Mouse (Mus musculus) CH12.LX (cell line): ENCODE measurements around the gene Gja8. TPM values are rescaled to one million over a fixed set of nuclear protein-coding genes. Genes with fewer than 3 reads are reported as not detected.

Experiments used
- DNase-seq: peaks from one replicate; pipeline ENCODE4 v3.0.0-alpha.2; 2013; ENCODE audit errors: extremely low read depth
- H3K27ac ChIP-seq: 2 replicates; pipeline ENCODE4 v1.5.1; 2012; ENCODE audit warnings: low read depth, mild to moderate bottlenecking, control low read depth, moderate library complexity; ENCODE audit not compliant: insufficient read depth
- H3K27me3 ChIP-seq: replicated peaks from 2 replicates; pipeline ENCODE3; 2012; ENCODE audit warnings: inconsistent platforms
- H3K36me3 ChIP-seq, 2 experiments: replicated peaks in 1 of 2; 2 replicates each; pipeline versions ENCODE3 to v1.6.1; 2012; ENCODE audit warnings: inconsistent platforms in 1 of 2, low read length in 1 of 2, mild to moderate bottlenecking in 1 of 2, mixed read lengths in 1 of 2, moderate library complexity in 1 of 2; ENCODE audit not compliant: control insufficient read depth in 1 of 2, insufficient read depth in 1 of 2
- H3K4me1 ChIP-seq, 2 experiments: 2 replicates each; pipeline ENCODE4 v1.6.1; 2012; ENCODE audit warnings: inconsistent platforms in 1 of 2, moderate library complexity in 1 of 2; ENCODE audit not compliant: insufficient read depth in 2 of 2, control insufficient read depth in 1 of 2
- H3K4me2 ChIP-seq: 2 replicates; pipeline ENCODE4 v1.6.1; 2012; ENCODE audit warnings: low read depth, mild to moderate bottlenecking, control low read depth; ENCODE audit not compliant: poor library complexity, insufficient read depth, severe bottlenecking
- H3K4me3 ChIP-seq, 3 experiments: fragments of 150-350 bp in 1 of 3; sonication (generic) in 1 of 3; replicated peaks in 1 of 3; 2 replicates each; pipeline versions ENCODE3 to v1.5.1; 2011 to 2012; ENCODE audit warnings: low read depth in 2 of 3, low read length in 2 of 3, mild to moderate bottlenecking in 2 of 3, moderate library complexity in 2 of 3, control low read depth in 1 of 3, improper control_type of control experiment in 1 of 3, inconsistent platforms in 1 of 3, mixed read lengths in 1 of 3; ENCODE audit not compliant: poor library complexity in 1 of 3
- H3K79me2 ChIP-seq: replicated peaks from 2 replicates; pipeline ENCODE4 v1.6.1; 2012; ENCODE audit warnings: mild to moderate bottlenecking, moderate library complexity; ENCODE audit not compliant: control insufficient read depth, poor library complexity, insufficient read depth, severe bottlenecking; ENCODE audit errors: extremely low read depth
- H3K9ac ChIP-seq: 2 replicates; pipeline ENCODE4 v1.6.1; 2012; ENCODE audit warnings: low read depth, mild to moderate bottlenecking, control low read depth, moderate library complexity; ENCODE audit not compliant: insufficient read depth
- H3K9me3 ChIP-seq: replicated peaks from 2 replicates; pipeline ENCODE3; 2012; ENCODE audit warnings: low read length, inconsistent platforms, mixed read lengths
- BHLHE40 ChIP-seq: IDR thresholded peaks from 2 replicates; pipeline ENCODE4 v1.6.1; 2011; ENCODE audit warnings: mild to moderate bottlenecking, low read depth, low read length, improper control_type of control experiment
- CTCF ChIP-seq, 2 experiments: IDR thresholded peaks in 1 of 2; conservative IDR thresholded peaks in 1 of 2; 2 replicates each; pipeline ENCODE4 v1.5.1; 2011 to 2012; ENCODE audit warnings: low read depth in 2 of 2, low read length in 2 of 2, improper control_type of control experiment in 1 of 2, inconsistent platforms in 1 of 2, mild to moderate bottlenecking in 1 of 2, moderate library complexity in 1 of 2
- ELF1 ChIP-seq: IDR thresholded peaks from 2 replicates; pipeline ENCODE4 v1.6.1; 2014; ENCODE audit warnings: low read depth, mild to moderate bottlenecking, inconsistent platforms, low read length, improper control_type of control experiment
- EP300 ChIP-seq: IDR thresholded peaks from 2 replicates; pipeline ENCODE4 v1.6.1; 2011; ENCODE audit warnings: low read length, improper control_type of control experiment
- ETS1 ChIP-seq: conservative IDR thresholded peaks from 2 replicates; pipeline ENCODE4 v1.6.1; 2012; ENCODE audit warnings: low read depth, mild to moderate bottlenecking, inconsistent platforms, low read length, improper control_type of control experiment, moderate library complexity
- HCFC1 ChIP-seq: IDR thresholded peaks from 2 replicates; pipeline ENCODE4 v1.6.1; 2012; ENCODE audit warnings: low read depth, mild to moderate bottlenecking, inconsistent platforms, low read length, improper control_type of control experiment
- IRF4 ChIP-seq: IDR thresholded peaks from 2 replicates; pipeline ENCODE4 v1.6.1; 2014; ENCODE audit warnings: low read depth, mild to moderate bottlenecking, inconsistent platforms, low read length, improper control_type of control experiment
- JUN ChIP-seq: IDR thresholded peaks from 2 replicates; pipeline ENCODE4 v1.6.1; 2011; ENCODE audit warnings: low read depth, mild to moderate bottlenecking, low read length, improper control_type of control experiment, moderate library complexity; ENCODE audit not compliant: insufficient read depth
- JUND ChIP-seq: conservative IDR thresholded peaks from 2 replicates; pipeline ENCODE4 v1.6.1; 2011; ENCODE audit warnings: low read depth, low read length, improper control_type of control experiment
- KAT2A ChIP-seq: IDR thresholded peaks from 2 replicates; pipeline ENCODE4 v1.6.1; 2012; ENCODE audit warnings: low read length, improper control_type of control experiment, inconsistent platforms; ENCODE audit not compliant: insufficient replicate concordance
- MAFK ChIP-seq: IDR thresholded peaks from 2 replicates; pipeline ENCODE4 v1.6.1; 2011; ENCODE audit warnings: low read length, improper control_type of control experiment; ENCODE audit not compliant: insufficient replicate concordance
- MAX ChIP-seq: IDR thresholded peaks from 2 replicates; pipeline ENCODE4 v1.6.1; 2011; ENCODE audit warnings: low read length, improper control_type of control experiment
- MAZ ChIP-seq: IDR thresholded peaks from 2 replicates; pipeline ENCODE4 v1.6.1; 2012; ENCODE audit warnings: low read depth, mild to moderate bottlenecking, inconsistent platforms, low read length, improper control_type of control experiment, moderate library complexity
- MEF2A ChIP-seq: IDR thresholded peaks from 2 replicates; pipeline ENCODE4 v1.6.1; 2014; ENCODE audit warnings: low read depth, mild to moderate bottlenecking, inconsistent platforms, low read length, improper control_type of control experiment, borderline replicate concordance
- MXI1 ChIP-seq: IDR thresholded peaks from 2 replicates; pipeline ENCODE4 v1.6.1; 2011; ENCODE audit warnings: mild to moderate bottlenecking, low read depth, low read length, improper control_type of control experiment
- NELFE ChIP-seq: IDR thresholded peaks from 2 replicates; pipeline ENCODE4 v1.6.1; 2011; ENCODE audit warnings: low read depth, low read length, improper control_type of control experiment
- NRF1 ChIP-seq: IDR thresholded peaks from 2 replicates; pipeline ENCODE4 v1.6.1; 2014; ENCODE audit warnings: low read depth, mild to moderate bottlenecking, inconsistent platforms, low read length, improper control_type of control experiment, moderate library complexity
- POLR2AphosphoS2 ChIP-seq: IDR thresholded peaks from 2 replicates; pipeline ENCODE4 v1.6.1; 2011; ENCODE audit warnings: low read depth, low read length, improper control_type of control experiment
- SIN3A ChIP-seq: IDR thresholded peaks from 2 replicates; pipeline ENCODE4 v1.6.1; 2012; ENCODE audit warnings: low read length, improper control_type of control experiment, inconsistent platforms
- SMC3 ChIP-seq: IDR thresholded peaks from 2 replicates; pipeline ENCODE4 v1.6.1; 2011; ENCODE audit warnings: low read depth, low read length, improper control_type of control experiment
- TCF12 ChIP-seq: IDR thresholded peaks from 2 replicates; pipeline ENCODE4 v1.6.1; 2014; ENCODE audit warnings: low read depth, mild to moderate bottlenecking, inconsistent platforms, low read length, improper control_type of control experiment
- USF2 ChIP-seq: conservative IDR thresholded peaks from 2 replicates; pipeline ENCODE4 v1.6.1; 2011; ENCODE audit warnings: low read depth, low read length, improper control_type of control experiment
- ZC3H11A ChIP-seq: IDR thresholded peaks from 2 replicates; pipeline ENCODE4 v1.6.1; 2012; ENCODE audit warnings: low read depth, mild to moderate bottlenecking, inconsistent platforms, low read length, improper control_type of control experiment
- ZNF384 ChIP-seq: IDR thresholded peaks from 2 replicates; pipeline ENCODE4 v1.6.1; 2012; ENCODE audit warnings: low read depth, low read length, improper control_type of control experiment, inconsistent platforms
- dilution Hi-C: fragments of 300-500 bp; cut with MboI; formaldehyde crosslinking; loops from 2 replicates; pipeline ENCODE4 v1.14.3; 2020; ENCODE audit warnings: low sequenced_read_pairs; ENCODE audit not compliant: extremely low pct_unique_long_range_greater_than_20kb, extremely low pct_ligation_motif_present
- in situ Hi-C: fragments of 300-500 bp; cut with MboI; formaldehyde crosslinking; loops from 3 replicates; pipeline ENCODE4 v1.14.3; 2019; ENCODE audit warnings: low sequenced_read_pairs, low pct_ligation_motif_present, low pct_unique_long_range_greater_than_20kb, mixed read lengths
- polyA plus RNA-seq: library from polyadenylated mRNA; unstranded; fragments of >175 nt; gene quantifications from 2 replicates; pipeline ENCODE4 v1.2.1, GENCODE M21; 2012; ENCODE audit warnings: low read depth; ENCODE audit not compliant: insufficient read length
- total RNA-seq, 2 experiments: library from RNA; depleted of rRNA; stranded (reverse); fragments of 300-350 nt in 1 of 2; fragments of >200 nt in 1 of 2; gene quantifications; 2 replicates each; pipeline ENCODE4 v1.2.3; 2012 to 2014

Gja8 gene
- total and polyA plus RNA-seq, 3 experiments: not detected

DNA sequence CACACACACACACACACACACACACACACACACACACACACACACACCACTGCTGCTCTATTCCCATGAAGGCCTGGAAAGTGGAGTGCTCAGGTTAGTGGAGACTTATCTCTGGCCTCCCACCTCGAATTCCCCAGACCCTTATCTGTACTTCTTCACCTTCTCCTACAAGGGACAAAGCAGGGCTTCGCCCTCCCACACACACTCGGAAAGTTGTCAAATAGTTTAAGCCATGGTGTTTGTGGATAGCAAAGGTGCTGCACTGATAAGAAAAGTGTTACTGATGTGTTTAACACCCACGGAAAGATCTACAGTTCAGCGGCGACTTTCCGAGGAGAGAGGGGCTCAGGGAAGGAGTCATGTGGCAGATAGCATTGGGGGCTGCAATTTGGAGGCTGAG, 45.2 kb upstream of the Gja8 start:
- no peaks in the 10 kb centered on the region for H3K79me2 ChIP-seq
- in situ Hi-C loops (no loop called here), dilution Hi-C loops (no loop called here)
- no peak overlapping the region for H3K4me3 ChIP-seq
- peaks cover under 1% of the 10 kb centered on the region for H3K27me3 ChIP-seq
- no peak overlapping the region for H3K4me2 ChIP-seq
- H3K9me3 ChIP-seq: no peaks in the 10 kb centered on the region
- H3K9ac ChIP-seq: no peak overlapping the region
- H3K36me3 ChIP-seq: no peaks in the 10 kb centered on the region
- DNase-seq: no peak
- H3K4me1 ChIP-seq: peaks cover 3 to 16% of the 10 kb centered on the region in 2 experiments
- TF ChIP-seq MXI1 (no peak), MAZ (no peak), MAFK (no peak), EP300 (no peak), POLR2AphosphoS2 (no peak), CTCF (conservative IDR thresholded peaks at IDR 0.05 in 1 of 2, IDR thresholded peaks at IDR 0.05 in 1 of 2; ENCODE audit: low read depth in 2 of 2, low read length in 2 of 2) (no peak), ZNF384 (no peak), NRF1 (no peak), USF2 (no peak), MAX (no peak), NELFE (no peak), HCFC1 (no peak), JUND (no peak), TCF12 (no peak), SIN3A (no peak), BHLHE40 (no peak), KAT2A (no peak), MEF2A (no peak), ZC3H11A (no peak)
- no peak overlapping the region for H3K27ac ChIP-seq

DNA sequence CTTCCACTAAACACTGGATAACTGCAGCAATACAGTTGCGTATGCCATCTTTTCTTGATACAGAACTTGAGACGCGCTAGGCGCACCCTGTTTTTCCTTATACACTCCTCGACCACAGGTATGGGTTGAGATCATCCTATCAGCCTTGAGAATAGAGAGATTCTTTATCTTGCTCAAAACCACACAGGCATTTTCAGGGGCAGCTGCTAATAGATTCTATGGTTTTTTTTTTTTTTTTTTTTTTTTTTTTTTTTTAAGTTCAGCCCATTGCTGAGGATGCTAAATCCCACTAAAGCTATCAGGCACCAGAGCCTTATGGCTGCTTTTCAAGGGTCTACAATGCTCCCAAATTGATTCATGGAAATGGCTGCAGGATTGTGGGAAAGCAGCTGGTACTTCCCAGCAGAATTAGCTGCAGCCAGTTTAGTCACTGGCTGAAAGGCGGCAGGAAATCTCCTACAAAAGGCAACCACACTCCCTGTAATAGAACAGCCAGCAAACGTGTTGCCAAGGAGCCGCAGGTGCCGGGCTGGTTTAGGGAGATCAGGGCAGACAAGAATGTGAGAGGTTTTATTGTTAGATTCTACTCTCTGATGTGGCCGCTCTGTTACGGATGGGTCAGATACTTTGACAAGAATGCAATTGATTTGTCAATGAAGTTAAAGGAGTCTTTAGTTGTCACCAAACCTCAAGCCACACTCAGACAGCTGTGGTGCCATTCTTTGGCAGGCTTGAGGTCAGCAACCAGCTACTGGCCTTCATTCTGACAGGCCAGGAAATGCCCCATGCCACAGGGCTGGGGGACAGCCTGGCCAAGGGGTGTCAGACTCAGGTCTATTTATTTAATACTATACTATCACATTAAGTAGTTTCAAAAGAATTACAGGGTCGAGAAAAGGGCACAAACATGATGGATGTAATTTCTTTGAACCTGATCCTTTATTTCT, 37.5 kb upstream of the Gja8 start:
- no peaks in the 10 kb centered on the region for H3K79me2 ChIP-seq
- no peak overlapping the region for H3K4me2 ChIP-seq
- in situ Hi-C loops (no loop called here), dilution Hi-C loops (no loop called here)
- no peaks in the 10 kb centered on the region for H3K9me3 ChIP-seq
- DNase-seq: no peak
- no peaks in the 10 kb centered on the region for H3K27me3 ChIP-seq
- no peaks in the 10 kb centered on the region for H3K4me1 ChIP-seq
- H3K9ac ChIP-seq: no peak overlapping the region
- no peak overlapping the region for H3K27ac ChIP-seq
- TF ChIP-seq USF2 (no peak), BHLHE40 (no peak), JUN (no peak), ETS1 (no peak), IRF4 (no peak), ELF1 (no peak), SMC3 (no peak)
- H3K4me3 ChIP-seq: no peak overlapping the region
- H3K36me3 ChIP-seq: no peaks in the 10 kb centered on the region
